Mouse (Mus musculus) liver, embryonic 14.5 days (tissue): ENCODE results near the gene Atxn1l. TPM values are rescaled to one million over a fixed set of nuclear protein-coding genes. Genes with fewer than 3 reads are reported as not detected.
A peak's percentile ranks its signal among the peaks of the same experiment; 100 is the strongest.

Source experiments
- ATAC-seq: fragments of 200-750 bp; cut with Nextera tagmentation; 2 replicates; pipeline ENCODE4 v1.8.0; 2017; ENCODE audit warnings: moderate number of reproducible peaks, mild to moderate bottlenecking, moderate library complexity; ENCODE audit not compliant: insufficient read depth
- DNase-seq, 3 experiments: peaks; one replicate each; pipeline ENCODE4 v3.0.0-alpha.2; 2012 to 2013; ENCODE audit warnings: low read depth in 3 of 3, low spot score in 3 of 3
- H3K27ac ChIP-seq: fragments of 300-500 bp; sonication (generic); 2 replicates; pipeline ENCODE4 v1.5.1; 2014; ENCODE audit warnings: moderate library complexity, mild to moderate bottlenecking, control low read depth, inconsistent platforms
- H3K27me3 ChIP-seq: fragments of 300-500 bp; sonication (generic); 2 replicates; pipeline ENCODE4 v1.6.1; 2014; ENCODE audit warnings: mild to moderate bottlenecking, low read length, moderate library complexity; ENCODE audit not compliant: control insufficient read depth, insufficient read depth
- H3K36me3 ChIP-seq: fragments of 300-500 bp; sonication (generic); replicated peaks from 2 replicates; pipeline ENCODE4 v1.6.1; 2014; ENCODE audit warnings: low read depth; ENCODE audit not compliant: control insufficient read depth, insufficient read depth
- H3K4me1 ChIP-seq, 2 experiments: fragments of 200-500 bp in 1 of 2; fragments of 300-500 bp in 1 of 2; sonication (generic) in 1 of 2; replicated peaks; 2 replicates each; pipeline ENCODE4 v1.6.1; 2012 to 2014; ENCODE audit warnings: antibody characterized with exemption in 1 of 2, inconsistent platforms in 1 of 2, low read length in 1 of 2; ENCODE audit not compliant: control insufficient read depth in 2 of 2, insufficient read depth in 2 of 2
- H3K4me2 ChIP-seq: fragments of 300-500 bp; sonication (generic); 2 replicates; pipeline ENCODE4 v1.6.1; 2014; ENCODE audit warnings: low read depth, mild to moderate bottlenecking, control low read depth, moderate library complexity
- H3K4me3 ChIP-seq, 2 experiments: fragments of 200-500 bp in 1 of 2; fragments of 300-500 bp in 1 of 2; sonication (generic) in 1 of 2; 2 replicates each; pipeline ENCODE4 v1.5.1; 2012 to 2014; ENCODE audit warnings: low read depth in 2 of 2, low read length in 2 of 2, mild to moderate bottlenecking in 2 of 2, control low read depth in 1 of 2, inconsistent platforms in 1 of 2, moderate library complexity in 1 of 2; ENCODE audit not compliant: insufficient read depth in 1 of 2
- H3K9ac ChIP-seq: fragments of 300-500 bp; sonication (generic); replicated peaks from 2 replicates; pipeline ENCODE4 v1.6.1; 2014; ENCODE audit warnings: mild to moderate bottlenecking, control low read depth, moderate library complexity
- H3K9me3 ChIP-seq: fragments of 300-500 bp; sonication (generic); 2 replicates; pipeline ENCODE4 v1.6.1; 2016; ENCODE audit warnings: low read length, mixed read lengths; ENCODE audit not compliant: control insufficient read depth
- CTCF ChIP-seq: IDR thresholded peaks from 2 replicates; pipeline ENCODE4 v1.5.1; 2016; ENCODE audit warnings: antibody characterized with exemption, low read depth, control low read depth
- EP300 ChIP-seq: IDR thresholded peaks from 2 replicates; pipeline ENCODE4 v1.6.1; 2016; ENCODE audit warnings: antibody characterized with exemption, low read depth
- WGBS: fragments of 180-500 bp; shearing (Covaris S2); extraction: QIAGEN DNeasy Blood & Tissue Kit; methylation state at CpG from one replicate; pipeline ENCODE4 v1.1.7; 2014; ENCODE audit not compliant: insufficient replicate concordance; 5-methylcytosine and 5-hydroxymethylcytosine counted together
- polyA plus RNA-seq, 2 experiments: library from polyadenylated mRNA; depleted of rRNA in 1 of 2; stranded (reverse) in 1 of 2; unstranded in 1 of 2; fragments of >200 nt; fragmentation: Nextera tagmentation in 1 of 2; extraction: Ambion mirVana in 1 of 2; gene quantifications; 2 replicates each; pipeline versions ENCODE4 v1.2.1 to v1.2.3; 2012 to 2014

Atxn1l gene
- polyA plus RNA-seq, 2 experiments = 2.0 to 2.5 TPM

DNA sequence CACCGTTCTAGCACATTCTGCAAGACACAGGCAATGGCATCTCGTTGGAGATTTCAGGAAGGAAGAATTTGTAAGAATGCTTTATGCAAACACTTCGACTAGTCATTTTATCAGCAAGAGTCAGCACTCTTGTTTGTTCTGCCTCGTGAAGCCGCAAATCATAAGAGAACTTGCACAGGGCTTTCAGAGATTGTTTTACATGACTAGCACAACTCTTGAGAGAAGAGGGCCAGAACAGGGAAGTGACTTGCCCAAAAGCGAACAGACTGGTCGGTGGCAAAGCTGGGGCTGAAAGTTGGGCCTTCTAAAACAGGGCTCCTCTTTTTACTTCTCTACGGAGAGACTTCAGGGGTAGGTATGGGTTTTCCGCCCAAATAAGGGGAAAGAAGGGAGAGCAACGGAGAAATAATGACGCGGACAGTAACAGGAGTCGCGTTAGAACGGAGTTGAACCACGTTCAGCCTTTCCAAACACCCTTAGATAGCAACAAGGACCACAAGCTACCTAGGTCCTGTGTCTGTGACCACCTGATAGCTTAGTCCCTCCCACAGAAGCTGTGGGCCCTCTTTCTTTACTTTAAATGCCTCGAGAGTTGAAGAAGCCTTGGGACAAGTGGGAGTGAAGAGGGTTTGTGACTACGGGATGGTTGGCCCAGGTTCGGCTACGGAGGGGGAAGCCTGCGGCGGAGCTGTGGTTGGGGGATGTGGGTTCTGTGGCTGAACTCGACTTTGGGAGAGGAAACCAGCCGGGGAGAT lies 32.8 kb downstream of the Atxn1l start:
- H3K4me2 ChIP-seq = peak overlapping the region; percentile 92
- peaks cover 6% of the 10 kb centered on the region for H3K36me3 ChIP-seq
- ATAC-seq (peak; percentile 33), DNase-seq (peak in 1 of 3 experiments; percentile 49)
- peak overlapping the region; percentile 57 for H3K27ac ChIP-seq
- 2% methylated on average over 24 of the region's 24 CpGs for WGBS
- H3K9ac ChIP-seq = peak overlapping the region; percentile 60
- H3K9me3 ChIP-seq = no peaks in the 10 kb centered on the region
- H3K4me1 ChIP-seq = peaks cover 12 to 18% of the 10 kb centered on the region in 2 experiments
- H3K4me3 ChIP-seq = peak overlapping the region; percentile 62 to 99
- H3K27me3 ChIP-seq = peaks cover 2% of the 10 kb centered on the region
- TF ChIP-seq CTCF = no peak
- TF ChIP-seq EP300 = no peak

DNA sequence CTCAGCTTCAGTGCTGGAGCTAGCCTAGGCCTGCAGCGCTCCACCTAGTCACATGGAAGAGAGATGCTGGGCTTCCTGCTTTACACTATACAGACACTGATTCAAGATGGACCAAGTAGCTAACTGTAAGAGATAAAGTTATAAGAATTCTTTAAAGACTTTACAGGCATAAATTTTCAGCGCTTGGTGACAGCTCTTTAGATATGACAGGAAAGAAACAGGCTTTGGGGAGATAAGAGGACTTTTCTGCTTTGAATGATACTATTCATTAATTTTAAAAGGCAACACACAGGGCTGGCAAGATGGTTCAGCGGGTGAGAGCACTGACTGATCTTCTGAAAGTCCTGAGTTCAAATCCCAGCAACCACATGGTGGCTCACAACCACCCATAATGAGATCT lies 39.1 kb downstream of the Atxn1l start:
- no peak for ATAC-seq
- H3K4me2 ChIP-seq = no peak overlapping the region
- H3K4me3 ChIP-seq = no peak overlapping the region
- DNase-seq = no peak
- no peaks in the 10 kb centered on the region for H3K36me3 ChIP-seq
- H3K27ac ChIP-seq = no peak overlapping the region
- H3K9me3 ChIP-seq = no peaks in the 10 kb centered on the region
- WGBS = 55% methylated on average over 3 of the region's 3 CpGs
- peaks cover 2% of the 10 kb centered on the region for H3K27me3 ChIP-seq
- no peak overlapping the region for H3K9ac ChIP-seq
- TF ChIP-seq CTCF (no peak), EP300 (no peak)
- peaks cover 6 to 9% of the 10 kb centered on the region in 2 experiments; a peak in 3 of 4 replicates for H3K4me1 ChIP-seq

DNA sequence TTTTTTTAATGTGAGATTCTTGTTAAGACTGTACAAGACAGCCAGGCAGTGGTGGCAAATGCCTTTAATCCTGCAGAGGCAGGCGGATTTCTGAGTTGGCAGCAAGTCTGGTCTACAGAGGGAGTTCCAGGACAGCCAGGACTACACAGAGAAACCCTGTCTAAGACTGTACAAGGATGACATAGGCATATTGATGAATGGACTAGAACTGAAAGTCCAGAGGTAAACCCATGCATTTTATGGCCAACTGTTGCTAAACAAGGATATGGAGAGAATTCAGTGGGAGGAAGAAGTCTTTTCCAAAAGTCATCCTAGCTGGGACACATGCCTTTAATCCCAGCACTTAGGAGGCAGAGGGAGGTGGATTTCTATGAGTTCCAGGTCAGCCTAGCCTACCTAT lies 39.8 kb downstream of the Atxn1l start:
- ATAC-seq = no peak

DNA sequence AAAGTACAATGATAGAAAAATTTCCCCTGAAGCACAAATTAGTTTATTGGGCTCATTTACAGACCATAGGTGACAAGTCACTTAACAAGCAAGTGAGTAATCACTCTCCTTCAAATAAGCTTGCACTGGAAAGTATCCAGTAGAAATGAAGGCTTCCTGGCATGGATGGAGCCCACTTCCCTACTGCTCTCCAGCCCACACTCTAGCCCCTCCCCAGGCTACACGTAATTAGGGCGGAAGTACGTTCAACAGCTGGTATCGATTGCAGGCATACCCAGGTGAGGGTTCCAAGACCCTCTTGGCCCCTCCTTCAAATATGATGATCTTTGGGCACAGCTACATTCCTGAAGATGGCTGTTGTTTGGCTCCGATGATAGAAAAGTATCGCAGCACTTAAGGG lies 43.4 kb downstream of the Atxn1l start:
- Histone ChIP-seq H3K4me1 (peaks cover 14 to 18% of the 10 kb centered on the region in 2 experiments), H3K4me2 (peak overlapping the region; percentile 73), H3K9ac (no peak overlapping the region; the same call in 1 of the 2 replicates), H3K4me3 (peak overlapping the region in 1 of 2 experiments; percentile 69; a peak in 3 of 4 replicates), H3K9me3 (no peaks in the 10 kb centered on the region), H3K27me3 (no peaks in the 10 kb centered on the region), H3K27ac (no peak overlapping the region), H3K36me3 (no peaks in the 10 kb centered on the region)
- no peak for DNase-seq
- no peak for ATAC-seq
- 59% methylated on average over 6 of the region's 6 CpGs for WGBS
- no peak for TF ChIP-seq EP300

More for the DNA sequence above, 39.8 kb downstream of the Atxn1l start:
- TF ChIP-seq CTCF (no peak), EP300 (no peak)
- Histone ChIP-seq H3K4me1 (peaks cover 6 to 9% of the 10 kb centered on the region in 2 experiments; a peak in 3 of 4 replicates), H3K9me3 (no peaks in the 10 kb centered on the region), H3K27me3 (no peaks in the 10 kb centered on the region; the same call in 1 of the 2 replicates), H3K36me3 (no peaks in the 10 kb centered on the region), H3K4me3 (no peak overlapping the region), H3K4me2 (no peak overlapping the region), H3K27ac (no peak overlapping the region), H3K9ac (no peak overlapping the region)
- DNase-seq = no peak
- 62% methylated on average over 1 of the region's 1 CpGs for WGBS

DNA sequence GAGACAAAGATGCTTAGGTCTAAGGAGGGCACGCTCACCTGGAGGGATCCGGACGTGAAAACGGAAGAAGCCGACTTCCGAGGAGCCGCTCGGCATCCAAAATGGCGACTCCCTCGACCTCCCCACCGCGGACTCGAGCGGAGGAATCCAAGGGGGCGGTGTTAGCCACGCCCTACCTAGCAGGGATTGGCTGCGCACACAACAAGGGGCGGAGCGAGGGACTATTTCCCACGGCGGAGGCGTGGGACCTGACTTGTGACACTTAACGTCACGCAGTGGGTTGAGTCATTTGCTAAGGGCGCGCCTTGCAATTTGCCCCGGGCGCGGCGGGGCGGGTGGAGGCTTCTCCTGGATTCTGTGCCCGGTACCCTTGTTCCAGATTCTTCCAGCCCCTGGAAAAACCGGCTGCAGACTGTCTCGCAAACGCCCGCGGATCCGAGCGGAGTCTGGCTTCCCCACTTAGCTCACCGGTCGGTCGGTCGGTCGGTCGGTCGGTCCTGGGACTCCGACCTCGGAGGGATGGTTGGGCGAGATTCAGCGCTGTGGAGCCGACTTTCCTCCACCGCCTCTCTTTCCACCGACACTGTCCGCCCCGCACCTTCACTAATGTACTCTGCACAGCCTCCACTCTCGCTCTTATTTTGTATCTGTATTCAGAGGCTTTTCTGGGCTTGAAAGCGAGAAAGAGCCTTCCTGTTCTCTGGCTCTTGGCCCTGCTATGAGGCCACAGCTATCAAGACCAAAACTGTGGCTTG lies 44.2 kb downstream of the Atxn1l start, which contains the start of gene Ist1:
Gene Ist1, minus strand, starts transcription at position 115 of the 755 bp plus-strand sequence.
- WGBS = under 1% methylated on average over 57 of the region's 57 CpGs
- Histone ChIP-seq H3K27ac (no peak within 1 kb of the TSS; the same call in none of the 2 replicates), H3K4me1 (peaks cover 14 to 18% of the 10 kb centered on the region in 2 experiments), H3K9ac (peak within 1 kb of the TSS; percentile 72), H3K9me3 (no peaks in the 10 kb centered on the region), H3K27me3 (no peaks in the 10 kb centered on the region), H3K36me3 (no peaks in the 10 kb centered on the region), H3K4me2 (peak within 1 kb of the TSS; percentile 91), H3K4me3 (peak within 1 kb of the TSS; percentile 69 to 91)
- DNase-seq (peak; percentile 98 to 99 (median 99)), ATAC-seq (peak; percentile 99)
- TF ChIP-seq EP300 (peak; percentile 44), CTCF (no peak)
